Mouse (Mus musculus): ENCODE measurements around the gene Tgif1.

DNA sequence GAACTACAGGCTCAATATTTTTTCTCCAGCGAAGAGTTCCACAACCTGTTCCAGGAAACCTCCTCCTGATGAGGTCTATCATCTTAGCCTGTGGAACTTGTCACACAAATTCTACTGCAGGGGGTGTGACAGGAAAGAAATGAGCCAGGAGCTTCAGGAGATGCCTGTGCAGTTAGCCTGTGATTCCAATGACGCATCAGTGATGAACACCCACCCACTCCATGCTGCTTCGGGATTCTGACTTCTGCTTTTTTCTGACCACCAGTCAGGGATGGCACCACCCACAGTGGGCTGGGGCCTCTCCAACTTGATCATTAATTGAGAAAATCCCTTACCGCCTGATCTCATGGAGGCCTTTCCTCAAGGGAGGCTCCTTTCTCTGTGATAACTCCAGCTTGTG is 54.1 kb downstream of the Tgif1 start:
- TF ChIP-seq CTCF (conservative IDR thresholded peaks at IDR 0.05; ENCODE audit: insufficient read depth, insufficient read length, low read depth, low read length): no peak
- no peak for TF ChIP-seq POLR2A (IDR thresholded peaks at IDR 0.05; ENCODE audit: low read depth, low read length)

Data from kidney, adult 2 months (tissue).